Mouse (Mus musculus): ENCODE data around the gene Nr3c2. TPM values are rescaled to one million over a fixed set of nuclear protein-coding genes. Genes with fewer than 3 reads are reported as not detected.

Gene Nr3c2
- polyA plus RNA-seq, 1 experiment from 2014 or later: 1.6 TPM

- under 1% methylated on average over 40 of the region's 41 CpGs for WGBS
- Histone ChIP-seq H3K27me3 (ENCODE audit: control insufficient read depth, insufficient read depth, low read length) (peaks cover 41% of the 10 kb centered on the region), H3K4me2 (ENCODE audit: low read length) (peak overlapping the region; percentile 100)
Observed at GRCm38 (mm10) chr8:76901430-76902204, 2.4 kb downstream of the Nr3c2 start.

GRCm38 (mm10) chr8:76902205-76903078 lies 3.2 kb downstream of the Nr3c2 start:
- Histone ChIP-seq H3K9me3 (ENCODE audit: control insufficient read depth, low read length) (no peaks in the 10 kb centered on the region), H3K4me1 (ENCODE audit: control insufficient read depth, insufficient read depth, low read length) (peaks cover 11% of the 10 kb centered on the region), H3K4me2 (ENCODE audit: low read length) (peak overlapping the region; percentile 100), H3K27ac (replicated peaks; ENCODE audit: low read depth, low read length) (no peak overlapping the region), H3K27me3 (ENCODE audit: control insufficient read depth, insufficient read depth, low read length) (peaks cover 41% of the 10 kb centered on the region), H3K9ac (replicated peaks; ENCODE audit: low read length) (peak overlapping the region; percentile 42; the same call in 1 of the 2 replicates), H3K4me3 (replicated peaks; ENCODE audit: low read depth, low read length) (peak overlapping the region; percentile 63), H3K36me3 (ENCODE audit: control insufficient read depth, insufficient read depth, low read length) (no peaks in the 10 kb centered on the region)
- under 1% methylated on average over 34 of the region's 35 CpGs for WGBS
- ATAC-seq (ENCODE audit: low FRiP score, low TSS enrichment) (no peak), DNase-seq (peak; percentile 4)

More at GRCm38 (mm10) chr8:76901430-76902204, 2.4 kb downstream of the Nr3c2 start:
- Histone ChIP-seq H3K4me3 (replicated peaks; ENCODE audit: low read depth, low read length) (peak overlapping the region; percentile 63), H3K9ac (replicated peaks; ENCODE audit: low read length) (peak overlapping the region; percentile 37; the same call in 1 of the 2 replicates), H3K27ac (replicated peaks; ENCODE audit: low read depth, low read length) (no peak overlapping the region), H3K36me3 (ENCODE audit: control insufficient read depth, insufficient read depth, low read length) (no peaks in the 10 kb centered on the region), H3K4me1 (ENCODE audit: control insufficient read depth, insufficient read depth, low read length) (peaks cover 11% of the 10 kb centered on the region), H3K9me3 (ENCODE audit: control insufficient read depth, low read length) (no peaks in the 10 kb centered on the region)
- ATAC-seq (ENCODE audit: low FRiP score, low TSS enrichment): peak; percentile 96
- peak; percentile 93 for DNase-seq

- Histone ChIP-seq H3K27me3 (ENCODE audit: control insufficient read depth, insufficient read depth, low read length) (no peaks in the 10 kb centered on the region), H3K36me3 (ENCODE audit: control insufficient read depth, insufficient read depth, low read length) (no peaks in the 10 kb centered on the region), H3K4me3 (replicated peaks; ENCODE audit: low read depth, low read length) (no peak overlapping the region), H3K9me3 (ENCODE audit: control insufficient read depth, low read length) (no peaks in the 10 kb centered on the region), H3K27ac (replicated peaks; ENCODE audit: low read depth, low read length) (no peak overlapping the region), H3K9ac (replicated peaks; ENCODE audit: low read length) (no peak overlapping the region), H3K4me2 (ENCODE audit: low read length) (no peak overlapping the region), H3K4me1 (ENCODE audit: control insufficient read depth, insufficient read depth, low read length) (no peaks in the 10 kb centered on the region)
- DNase-seq (no peak), ATAC-seq (ENCODE audit: low FRiP score, low TSS enrichment) (no peak)
Observed at GRCm38 (mm10) chr8:76911206-76911605, 12.0 kb downstream of the Nr3c2 start.

GRCm38 (mm10) chr8:76912678-76913077 lies 13.4 kb downstream of the Nr3c2 start:
- Histone ChIP-seq H3K9ac (replicated peaks; ENCODE audit: low read length) (no peak overlapping the region), H3K36me3 (ENCODE audit: control insufficient read depth, insufficient read depth, low read length) (no peaks in the 10 kb centered on the region), H3K4me1 (ENCODE audit: control insufficient read depth, insufficient read depth, low read length) (no peaks in the 10 kb centered on the region), H3K4me3 (replicated peaks; ENCODE audit: low read depth, low read length) (no peak overlapping the region), H3K27ac (replicated peaks; ENCODE audit: low read depth, low read length) (no peak overlapping the region), H3K4me2 (ENCODE audit: low read length) (no peak overlapping the region), H3K27me3 (ENCODE audit: control insufficient read depth, insufficient read depth, low read length) (no peaks in the 10 kb centered on the region), H3K9me3 (ENCODE audit: control insufficient read depth, low read length) (no peaks in the 10 kb centered on the region)
- no peak for DNase-seq
- WGBS: 89% methylated on average over 3 of the region's 3 CpGs
- no peak for ATAC-seq (ENCODE audit: low FRiP score, low TSS enrichment)

GRCm38 (mm10) chr8:76913207-76913606 lies 14.0 kb downstream of the Nr3c2 start:
- H3K27ac ChIP-seq (replicated peaks; ENCODE audit: low read depth, low read length): no peak overlapping the region
- ATAC-seq (ENCODE audit: low FRiP score, low TSS enrichment) (no peak), DNase-seq (no peak)
- no peak overlapping the region for H3K9ac ChIP-seq (replicated peaks; ENCODE audit: low read length)
- no peaks in the 10 kb centered on the region for H3K27me3 ChIP-seq (ENCODE audit: control insufficient read depth, insufficient read depth, low read length)
- 85% methylated on average over 4 of the region's 4 CpGs for WGBS
- no peak overlapping the region for H3K4me3 ChIP-seq (replicated peaks; ENCODE audit: low read depth, low read length)
- H3K9me3 ChIP-seq (ENCODE audit: control insufficient read depth, low read length): no peaks in the 10 kb centered on the region
- H3K4me1 ChIP-seq (ENCODE audit: control insufficient read depth, insufficient read depth, low read length): no peaks in the 10 kb centered on the region
- H3K36me3 ChIP-seq (ENCODE audit: control insufficient read depth, insufficient read depth, low read length): no peaks in the 10 kb centered on the region
- no peak overlapping the region for H3K4me2 ChIP-seq (ENCODE audit: low read length)

- no peak overlapping the region for H3K27ac ChIP-seq (replicated peaks; ENCODE audit: low read depth, low read length)
- DNase-seq (no peak), ATAC-seq (ENCODE audit: low FRiP score, low TSS enrichment) (no peak)
- no peaks in the 10 kb centered on the region for H3K9me3 ChIP-seq (ENCODE audit: control insufficient read depth, low read length)
- H3K4me3 ChIP-seq (replicated peaks; ENCODE audit: low read depth, low read length): no peak overlapping the region
- H3K36me3 ChIP-seq (ENCODE audit: control insufficient read depth, insufficient read depth, low read length): no peaks in the 10 kb centered on the region
- H3K4me2 ChIP-seq (ENCODE audit: low read length): no peak overlapping the region
- no peaks in the 10 kb centered on the region for H3K27me3 ChIP-seq (ENCODE audit: control insufficient read depth, insufficient read depth, low read length)
- no peaks in the 10 kb centered on the region for H3K4me1 ChIP-seq (ENCODE audit: control insufficient read depth, insufficient read depth, low read length)
- WGBS: 90% methylated on average over 2 of the region's 2 CpGs
- H3K9ac ChIP-seq (replicated peaks; ENCODE audit: low read length): no peak overlapping the region
Observed at GRCm38 (mm10) chr8:76915260-76915659, 16.0 kb downstream of the Nr3c2 start.

- Histone ChIP-seq H3K4me3 (replicated peaks; ENCODE audit: low read depth, low read length) (no peak overlapping the region), H3K9ac (replicated peaks; ENCODE audit: low read length) (no peak overlapping the region), H3K36me3 (ENCODE audit: control insufficient read depth, insufficient read depth, low read length) (no peaks in the 10 kb centered on the region), H3K9me3 (ENCODE audit: control insufficient read depth, low read length) (no peaks in the 10 kb centered on the region), H3K4me1 (ENCODE audit: control insufficient read depth, insufficient read depth, low read length) (no peaks in the 10 kb centered on the region), H3K27ac (replicated peaks; ENCODE audit: low read depth, low read length) (no peak overlapping the region), H3K4me2 (ENCODE audit: low read length) (no peak overlapping the region), H3K27me3 (ENCODE audit: control insufficient read depth, insufficient read depth, low read length) (no peaks in the 10 kb centered on the region)
- DNase-seq (no peak), ATAC-seq (ENCODE audit: low FRiP score, low TSS enrichment) (no peak)
- 88% methylated on average over 2 of the region's 2 CpGs for WGBS
Observed at GRCm38 (mm10) chr8:76919546-76919945, 20.3 kb downstream of the Nr3c2 start.

GRCm38 (mm10) chr8:76924150-76924549 lies 24.9 kb downstream of the Nr3c2 start:
- H3K4me3 ChIP-seq (replicated peaks; ENCODE audit: low read depth, low read length): no peak overlapping the region

More at GRCm38 (mm10) chr8:76924150-76924549, 24.9 kb downstream of the Nr3c2 start:
- H3K36me3 ChIP-seq (ENCODE audit: control insufficient read depth, insufficient read depth, low read length): no peaks in the 10 kb centered on the region
- 88% methylated on average over 4 of the region's 4 CpGs for WGBS
- H3K4me2 ChIP-seq (ENCODE audit: low read length): no peak overlapping the region
- ATAC-seq (ENCODE audit: low FRiP score, low TSS enrichment) (no peak), DNase-seq (no peak)
- no peaks in the 10 kb centered on the region for H3K27me3 ChIP-seq (ENCODE audit: control insufficient read depth, insufficient read depth, low read length)
- H3K9me3 ChIP-seq (ENCODE audit: control insufficient read depth, low read length): no peaks in the 10 kb centered on the region
- H3K4me1 ChIP-seq (ENCODE audit: control insufficient read depth, insufficient read depth, low read length): no peaks in the 10 kb centered on the region
- H3K9ac ChIP-seq (replicated peaks; ENCODE audit: low read length): no peak overlapping the region
- H3K27ac ChIP-seq (replicated peaks; ENCODE audit: low read depth, low read length): no peak overlapping the region

All from midbrain, embryonic 14.5 days (tissue).